Comparison of ENCODE assay signal across 10 mouse cellular contexts in genomic region chr4:23913396-23913795, GRCm38 (mm10).
A peak's percentile ranks its signal among the peaks of the same experiment; 100 is the strongest.
DNase-seq lines count a peak whose midpoint lies in the region; ATAC-seq lines count a peak whose summit lies in the region.
"Had no signal": no experiment of that assay in that cellular context is flagged by ENCODE, and none has a peak within 500 bp of the region (broad histone marks: within the 10 kb centered on the region; RNA-seq: fewer than 3 reads in every experiment).

No protein-coding gene starts in this region.

- DNase-seq in kidney, postnatal 14 days, result no peak
- DNase-seq in embryo, embryonic 11.5 days (ENCODE audit: low read depth, low spot score), result peak; percentile 3
- DNase-seq in heart, adult 18-20 months, result no peak
- DNase-seq: cerebellum, adult 18-20 months; liver, postnatal 0 days had no signal

- H3K4me3 ChIP-seq in kidney, embryonic 14.5 days (ENCODE audit: low read length), result no peak overlapping the region
- H3K4me3 ChIP-seq in hindbrain, embryonic 15.5 days, result no peak overlapping the region
- no peak overlapping the region for H3K4me3 ChIP-seq in neural tube, embryonic 13.5 days
- H3K4me3 ChIP-seq in kidney, embryonic 15.5 days (replicated peaks), result no peak overlapping the region

- no peaks in the 10 kb centered on the region for H3K36me3 ChIP-seq in kidney, embryonic 14.5 days (ENCODE audit: control insufficient read depth, insufficient read depth, low read length)
- H3K36me3 ChIP-seq in hindbrain, embryonic 15.5 days, result no peaks in the 10 kb centered on the region
- H3K36me3 ChIP-seq in neural tube, embryonic 13.5 days, result no peaks in the 10 kb centered on the region
- H3K36me3 ChIP-seq in kidney, embryonic 15.5 days, result no peaks in the 10 kb centered on the region

- H3K27me3 ChIP-seq in kidney, embryonic 14.5 days (ENCODE audit: control insufficient read depth, insufficient read depth, low read length), result no peaks in the 10 kb centered on the region
- no peaks in the 10 kb centered on the region for H3K27me3 ChIP-seq in hindbrain, embryonic 15.5 days
- H3K27me3 ChIP-seq in neural tube, embryonic 13.5 days, result no peaks in the 10 kb centered on the region
- H3K27me3 ChIP-seq in kidney, embryonic 15.5 days, result no peaks in the 10 kb centered on the region

- no peaks in the 10 kb centered on the region for H3K9me3 ChIP-seq in kidney, embryonic 14.5 days (ENCODE audit: control insufficient read depth, low read length)
- no peaks in the 10 kb centered on the region for H3K9me3 ChIP-seq in hindbrain, embryonic 15.5 days
- no peaks in the 10 kb centered on the region for H3K9me3 ChIP-seq in neural tube, embryonic 13.5 days
- H3K9me3 ChIP-seq in kidney, embryonic 15.5 days (replicated peaks), result no peaks in the 10 kb centered on the region

- ATAC-seq in kidney, embryonic 14.5 days (ENCODE audit: low FRiP score, low TSS enrichment), result peak; percentile 68; the same call in 1 of the 2 replicates
- peak; percentile 91 for ATAC-seq in hindbrain, embryonic 15.5 days (ENCODE audit: low FRiP score, low read depth)
- peak; percentile 92 for ATAC-seq in neural tube, embryonic 13.5 days (ENCODE audit: low read depth)
- no peak for ATAC-seq in erythroblast, adult 5-6 weeks (replicated peaks; ENCODE audit: low FRiP score, poor library complexity, severe bottlenecking)
- no peak for ATAC-seq in kidney, embryonic 15.5 days (replicated peaks; ENCODE audit: low FRiP score)
- ATAC-seq: liver, postnatal 0 days had no signal

- H3K27ac ChIP-seq in kidney, embryonic 14.5 days (ENCODE audit: low read depth, low read length), result no peak overlapping the region
- H3K27ac ChIP-seq in hindbrain, embryonic 15.5 days (replicated peaks), result no peak overlapping the region
- H3K27ac ChIP-seq in neural tube, embryonic 13.5 days (replicated peaks), result no peak overlapping the region
- H3K27ac ChIP-seq in kidney, embryonic 15.5 days, result no peak overlapping the region

- 30% methylated on average over 4 of the region's 4 CpGs for WGBS in kidney, embryonic 14.5 days
- 11% methylated on average over 4 of the region's 4 CpGs for WGBS in hindbrain, embryonic 15.5 days
- 9% methylated on average over 4 of the region's 4 CpGs for WGBS in neural tube, embryonic 13.5 days
- WGBS in kidney, embryonic 15.5 days, result 24% methylated on average over 4 of the region's 4 CpGs

- no peak overlapping the region for H3K4me2 ChIP-seq in kidney, embryonic 14.5 days (replicated peaks; ENCODE audit: low read depth, low read length)
- no peak overlapping the region for H3K4me2 ChIP-seq in hindbrain, embryonic 15.5 days
- H3K4me2 ChIP-seq in neural tube, embryonic 13.5 days, result no peak overlapping the region
- H3K4me2 ChIP-seq in kidney, embryonic 15.5 days, result no peak overlapping the region

- no peaks in the 10 kb centered on the region for H3K4me1 ChIP-seq in kidney, embryonic 14.5 days (ENCODE audit: control insufficient read depth, insufficient read depth, low read length)
- no peaks in the 10 kb centered on the region for H3K4me1 ChIP-seq in hindbrain, embryonic 15.5 days (replicated peaks)
- no peaks in the 10 kb centered on the region for H3K4me1 ChIP-seq in neural tube, embryonic 13.5 days (replicated peaks)
- H3K4me1 ChIP-seq in kidney, embryonic 15.5 days, result no peaks in the 10 kb centered on the region

- H3K9ac ChIP-seq in kidney, embryonic 14.5 days (ENCODE audit: low read depth, low read length), result no peak overlapping the region
- H3K9ac ChIP-seq in hindbrain, embryonic 15.5 days, result no peak overlapping the region
- H3K9ac ChIP-seq in neural tube, embryonic 13.5 days, result no peak overlapping the region
- H3K9ac ChIP-seq in kidney, embryonic 15.5 days, result no peak overlapping the region
- H3K9ac ChIP-seq: liver, postnatal 0 days had no signal

Comparison
In these comparisons a context has a peak if more than half of its experiments do, and no peak if none do; other contexts are left out.
1. ATAC-seq: peak in kidney, embryonic 14.5 days (single experiment), hindbrain, embryonic 15.5 days (single experiment) and neural tube, embryonic 13.5 days (single experiment); none in erythroblast, adult 5-6 weeks (single experiment) and kidney, embryonic 15.5 days (single experiment).